Mouse (Mus musculus) G1E (cell line): Measurements from ENCODE around the gene Atad3a. TPM values are rescaled to one million over a fixed set of nuclear protein-coding genes. Genes with fewer than 3 reads are reported as not detected.

ENCODE experiments used
- ATAC-seq: 2 replicates; pipeline ENCODE4 v1.8.0; 2016; ENCODE audit warnings: mild to moderate bottlenecking; ENCODE audit not compliant: insufficient number of reproducible peaks, poor library complexity, low FRiP score, severe bottlenecking; ENCODE audit errors: extremely low read depth
- DNase-seq: peaks from one replicate; pipeline ENCODE4 v3.0.0; 2012; ENCODE audit warnings: low spot score
- H3K27me3 ChIP-seq: 2 replicates; pipeline ENCODE4 v1.6.1; 2012; ENCODE audit warnings: mild to moderate bottlenecking, low read length, inconsistent platforms; ENCODE audit not compliant: insufficient read depth
- H3K36me3 ChIP-seq: replicated peaks from 2 replicates; pipeline ENCODE3; 2012; ENCODE audit warnings: mild to moderate bottlenecking, inconsistent platforms
- H3K4me1 ChIP-seq: 2 replicates; pipeline ENCODE4 v1.6.1; 2012; ENCODE audit warnings: low read depth, low read length, inconsistent platforms, mixed read lengths; ENCODE audit not compliant: insufficient read depth
- H3K4me3 ChIP-seq: 2 replicates; pipeline ENCODE4 v1.5.1; 2012; ENCODE audit warnings: low read depth, mild to moderate bottlenecking, inconsistent platforms, low read length, moderate library complexity, mixed read lengths
- H3K9me3 ChIP-seq: replicated peaks from 2 replicates; pipeline ENCODE4 v1.6.1; 2012; ENCODE audit warnings: inconsistent platforms
- CTCF ChIP-seq: IDR thresholded peaks from 2 replicates; pipeline ENCODE4 v1.5.1; 2012; ENCODE audit warnings: low read depth, low read length, inconsistent platforms, mixed read lengths
- GATA1 ChIP-seq: IDR thresholded peaks from 2 replicates; pipeline ENCODE4 v1.6.1; 2012; ENCODE audit warnings: borderline replicate concordance, low read length, inconsistent platforms, mixed read lengths
- GATA2 ChIP-seq: IDR thresholded peaks from 2 replicates; pipeline ENCODE4 v1.6.1; 2012; ENCODE audit warnings: low read depth, low read length, inconsistent platforms, borderline replicate concordance
- POLR2AphosphoS5 ChIP-seq: IDR thresholded peaks from 2 replicates; pipeline ENCODE4 v1.6.1; 2012; ENCODE audit warnings: low read depth, low read length, inconsistent platforms; ENCODE audit not compliant: insufficient replicate concordance
- TAL1 ChIP-seq: conservative IDR thresholded peaks from 2 replicates; pipeline ENCODE4 v1.6.1; 2012; ENCODE audit warnings: low read depth, low read length, inconsistent platforms, mixed read lengths
- polyA plus RNA-seq: library from polyadenylated mRNA; stranded (reverse); fragments of >175 nt; gene quantifications from 2 replicates; pipeline ENCODE4 v1.2.3, GENCODE M21; 2012
- total RNA-seq, 2 experiments: library from RNA; stranded (forward) in 1 of 2; stranded (reverse) in 1 of 2; fragments of 200-1000 nt in 1 of 2; fragments of >200 nt in 1 of 2; fragmentation: Nextera tagmentation in 1 of 2; gene quantifications; 2 replicates each; pipeline ENCODE4 v1.2.3; 2014 to 2017

Gene Atad3a
- 43.2 and 64.6 TPM in 2 replicates for total RNA-seq (2014; fragmentation: Nextera tagmentation)
- total RNA-seq (2017) = 58.8 and 61.5 TPM in 2 replicates
- polyA plus RNA-seq = 65.7 and 70.7 TPM in 2 replicates

DNA sequence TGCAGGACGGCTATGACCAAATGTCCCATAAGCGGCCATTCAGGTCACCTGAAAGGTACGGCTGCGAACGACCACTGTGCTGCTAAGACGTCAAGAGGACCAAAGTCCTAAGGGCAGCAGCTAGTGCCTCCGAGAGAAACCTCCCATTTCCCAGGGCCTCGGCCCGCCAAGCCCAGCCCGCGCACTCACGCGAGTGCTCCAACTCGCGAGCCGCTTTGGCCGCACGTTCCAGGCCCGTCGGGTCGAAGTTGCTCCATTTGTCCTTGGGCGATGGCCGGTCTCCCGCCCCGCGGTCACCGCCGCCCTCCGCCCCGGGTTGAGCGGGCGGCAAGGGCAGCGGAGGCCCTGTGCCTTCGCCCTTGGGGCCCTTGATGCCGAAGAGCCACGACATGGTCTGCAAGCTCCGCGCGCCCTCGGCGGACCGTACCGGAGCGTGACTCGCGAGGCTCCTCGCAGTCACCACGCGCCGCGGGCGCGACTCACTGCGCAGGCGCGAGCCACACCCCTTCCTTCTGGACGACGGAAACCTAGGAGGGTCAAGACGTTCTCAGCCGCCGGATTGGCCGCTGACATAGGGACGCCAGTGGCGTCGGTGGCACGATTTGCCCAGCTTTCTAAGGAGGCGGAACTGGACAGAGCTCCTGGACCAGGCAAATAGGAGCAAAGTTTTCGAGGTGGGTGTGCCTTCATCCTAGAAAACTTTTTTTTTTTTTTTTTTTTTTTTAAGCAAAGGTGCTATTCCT lies at the start of gene Atad3a:
Atad3a (minus strand) TSS at position 481 of the 743 bp plus-strand sequence.
- Histone ChIP-seq H3K9me3 (no peaks in the 10 kb centered on the region), H3K36me3 (peaks cover 35% of the 10 kb centered on the region), H3K27me3 (no peaks in the 10 kb centered on the region), H3K4me1 (peaks cover 41% of the 10 kb centered on the region), H3K4me3 (peak within 1 kb of the TSS; percentile 90)
- TF ChIP-seq TAL1 (no peak), POLR2AphosphoS5 (no peak), GATA1 (no peak), CTCF (no peak), GATA2 (no peak)
- ATAC-seq (peak; percentile 89), DNase-seq (peak; percentile 89)

DNA sequence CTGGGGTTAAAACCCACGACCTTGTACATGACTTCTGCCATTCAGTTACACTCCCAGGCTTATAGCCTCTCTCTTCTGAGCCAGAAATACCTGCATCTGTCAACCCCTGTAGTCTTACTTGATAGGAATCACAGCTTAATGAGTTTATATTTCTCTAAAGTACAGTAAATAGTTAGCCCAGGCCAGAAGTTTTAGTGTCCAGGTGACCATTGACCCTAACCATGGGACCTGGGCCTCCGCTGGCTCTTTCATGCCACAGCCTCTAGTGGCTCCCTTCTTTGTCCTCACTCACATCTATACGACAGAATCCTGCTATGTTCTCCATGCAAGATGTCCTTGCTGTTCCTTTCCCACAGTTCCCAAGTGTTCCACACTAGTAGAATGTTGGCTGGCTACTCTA lies 46.9 kb upstream of the Atad3a start:
- H3K36me3 ChIP-seq = peaks cover 75% of the 10 kb centered on the region
- no peaks in the 10 kb centered on the region for H3K9me3 ChIP-seq

DNA sequence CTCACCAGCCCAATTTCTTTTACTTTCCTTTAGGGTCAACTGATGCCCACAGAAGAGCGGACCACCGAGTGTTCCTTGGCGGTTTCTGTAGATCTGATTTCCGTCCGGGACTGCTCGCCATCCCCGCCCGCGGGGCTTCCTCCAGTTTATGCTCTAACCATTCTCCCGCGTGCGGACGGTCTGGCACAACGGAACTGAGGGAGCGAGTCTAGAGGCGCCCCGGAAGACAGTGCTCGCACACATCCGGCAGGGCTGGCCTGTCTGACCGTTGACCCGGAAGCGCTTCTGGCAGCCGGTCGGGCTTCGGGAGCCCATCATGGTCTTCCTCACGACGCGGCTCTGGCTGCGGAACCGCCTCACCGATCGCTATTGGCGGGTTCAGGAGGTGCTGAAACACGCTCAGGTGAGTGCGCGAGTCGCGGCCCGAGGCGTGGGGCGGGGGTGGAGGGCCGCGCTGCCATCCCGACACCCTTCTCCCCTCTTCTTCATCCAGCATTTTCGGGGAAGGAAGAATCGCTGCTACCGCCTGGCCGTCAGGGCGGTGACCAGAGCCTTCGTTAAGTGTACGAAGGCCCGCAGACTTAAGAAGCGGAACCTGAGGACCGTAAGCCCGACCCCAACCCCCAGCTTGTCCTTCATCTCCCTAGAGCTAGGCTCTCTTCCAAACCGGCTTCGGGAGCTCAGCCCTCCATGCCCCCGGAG lies 42.6 kb upstream of the Atad3a start:
- peak; percentile 77 for DNase-seq
- TF ChIP-seq CTCF (no peak), TAL1 (no peak), POLR2AphosphoS5 (no peak), GATA2 (no peak), GATA1 (no peak)

More for the DNA sequence above, 46.9 kb upstream of the Atad3a start:
- DNase-seq (no peak), ATAC-seq (no peak)
- TF ChIP-seq CTCF = no peak
- TF ChIP-seq GATA2 = no peak
- no peak for TF ChIP-seq GATA1
- no peak for TF ChIP-seq TAL1
- TF ChIP-seq POLR2AphosphoS5 = no peak
- peaks cover 42% of the 10 kb centered on the region for H3K4me1 ChIP-seq
- H3K27me3 ChIP-seq = no peaks in the 10 kb centered on the region
- no peak overlapping the region for H3K4me3 ChIP-seq

DNA sequence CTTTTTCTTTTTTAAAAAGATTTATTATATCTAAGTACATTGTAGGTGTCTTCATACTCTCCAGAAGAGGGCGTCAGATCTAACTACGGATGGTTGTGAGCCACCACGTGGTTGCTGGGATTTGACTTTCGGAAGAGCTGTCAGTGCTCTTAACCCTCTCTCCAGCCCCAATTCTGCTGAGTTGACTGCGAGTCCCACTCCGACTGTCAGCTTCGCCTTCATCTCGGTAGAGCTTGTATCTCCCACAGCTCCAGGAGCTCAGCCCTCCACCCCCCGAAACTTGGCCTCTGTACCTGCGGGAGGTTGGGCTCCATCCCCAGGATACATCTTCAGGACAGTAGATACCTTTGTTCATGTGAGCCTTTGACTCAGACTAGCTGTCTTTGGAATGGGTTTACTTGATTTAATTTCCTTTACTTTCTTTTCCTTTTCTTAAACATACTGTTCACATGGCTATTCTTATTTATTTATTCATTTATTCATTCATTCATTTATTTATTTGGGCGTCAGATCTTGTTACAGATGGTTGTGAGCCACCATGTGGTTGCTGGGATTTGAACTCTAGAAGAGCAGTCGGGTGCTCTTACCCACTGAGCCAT lies 41.9 kb upstream of the Atad3a start, which contains the start of gene Mrpl20:
Mrpl20 (plus strand) TSS at position 138 of the 599 bp plus-strand sequence.
- ATAC-seq (no peak), DNase-seq (no peak)
- Histone ChIP-seq H3K36me3 (peaks cover 35% of the 10 kb centered on the region), H3K4me1 (peaks cover 37% of the 10 kb centered on the region), H3K27me3 (peaks cover 7% of the 10 kb centered on the region), H3K9me3 (no peaks in the 10 kb centered on the region), H3K4me3 (peak within 1 kb of the TSS; percentile 88)
- no peak for TF ChIP-seq GATA1

More for the DNA sequence above, 42.6 kb upstream of the Atad3a start:
- peaks cover 41% of the 10 kb centered on the region for H3K36me3 ChIP-seq
- peak overlapping the region; percentile 88 for H3K4me3 ChIP-seq
- peaks cover 37% of the 10 kb centered on the region for H3K4me1 ChIP-seq
- peak; percentile 94 for ATAC-seq
- no peaks in the 10 kb centered on the region for H3K9me3 ChIP-seq
- H3K27me3 ChIP-seq = peaks cover 7% of the 10 kb centered on the region

DNA sequence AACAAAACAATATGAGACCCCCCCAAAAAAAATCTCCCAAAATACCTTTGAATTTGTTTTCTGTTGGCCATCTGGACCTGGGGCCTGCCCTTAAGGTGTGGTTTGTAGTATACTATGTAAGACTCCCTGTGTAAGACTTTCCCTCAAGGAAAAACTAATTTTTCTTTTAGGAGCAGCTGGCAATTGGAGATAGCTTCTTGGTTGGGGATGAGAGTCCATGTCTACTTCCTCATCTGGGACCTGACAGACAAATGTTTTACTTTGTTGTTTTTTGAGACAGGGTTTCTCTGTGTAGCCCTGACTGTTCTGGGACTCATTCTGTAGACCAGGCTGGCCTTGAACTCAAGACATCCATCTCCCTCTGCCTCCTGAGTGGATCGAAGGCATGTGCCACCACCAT lies 41.2 kb upstream of the Atad3a start:
- H3K36me3 ChIP-seq = peaks cover 28% of the 10 kb centered on the region
- H3K4me1 ChIP-seq = peaks cover 37% of the 10 kb centered on the region
- no peaks in the 10 kb centered on the region for H3K9me3 ChIP-seq
- no peak overlapping the region for H3K4me3 ChIP-seq
- ATAC-seq = no peak
- DNase-seq = no peak
- TF ChIP-seq GATA2 (no peak), TAL1 (no peak), GATA1 (no peak), POLR2AphosphoS5 (no peak), CTCF (no peak)
- peaks cover 9% of the 10 kb centered on the region for H3K27me3 ChIP-seq

DNA sequence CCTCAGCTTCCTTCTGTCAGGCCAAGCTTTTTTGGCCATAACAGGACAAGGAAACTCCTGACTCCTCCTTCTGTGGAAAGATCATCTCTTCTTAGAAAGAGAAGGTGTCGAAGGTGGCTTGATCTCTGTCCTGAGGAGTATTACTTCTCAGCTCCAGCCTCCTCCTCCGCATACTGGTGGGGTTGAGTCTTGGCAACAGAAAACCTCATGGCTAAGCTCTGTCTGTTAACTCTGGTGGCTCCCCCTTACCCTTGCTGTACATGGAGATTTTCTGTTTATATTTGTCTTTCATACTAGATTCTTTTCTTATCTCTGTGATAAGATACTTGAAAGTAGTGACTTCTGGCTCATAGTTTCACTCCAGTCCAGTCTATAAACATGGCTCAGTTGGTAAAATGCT lies 32.8 kb upstream of the Atad3a start:
- Histone ChIP-seq H3K4me1 (peaks cover 8% of the 10 kb centered on the region), H3K4me3 (no peak overlapping the region), H3K9me3 (no peaks in the 10 kb centered on the region), H3K36me3 (no peaks in the 10 kb centered on the region), H3K27me3 (peaks cover 54% of the 10 kb centered on the region)
- no peak for ATAC-seq
- DNase-seq = no peak
- TF ChIP-seq POLR2AphosphoS5 = no peak
- TF ChIP-seq CTCF = no peak
- TF ChIP-seq GATA1 = no peak
- TF ChIP-seq GATA2 = no peak
- TF ChIP-seq TAL1 = no peak
